Mouse (Mus musculus) liver, embryonic 14.5 days (tissue): ENCODE measurements around the gene Fam189b.

Source experiments
- CTCF ChIP-seq: IDR thresholded peaks from 2 replicates; pipeline ENCODE4 v1.5.1; 2016; ENCODE audit warnings: antibody characterized with exemption, low read depth, control low read depth
- EP300 ChIP-seq: IDR thresholded peaks from 2 replicates; pipeline ENCODE4 v1.6.1; 2016; ENCODE audit warnings: antibody characterized with exemption, low read depth

- TF ChIP-seq CTCF (no peak), EP300 (no peak)
These were observed 44.0 kb downstream of the Fam189b start, which contains the start of gene Mtx1 for GRCm38 (mm10) chr3:89226900-89227299.
